1 mouse cellular context compared by ENCODE assay signal in the genomic region with DNA sequence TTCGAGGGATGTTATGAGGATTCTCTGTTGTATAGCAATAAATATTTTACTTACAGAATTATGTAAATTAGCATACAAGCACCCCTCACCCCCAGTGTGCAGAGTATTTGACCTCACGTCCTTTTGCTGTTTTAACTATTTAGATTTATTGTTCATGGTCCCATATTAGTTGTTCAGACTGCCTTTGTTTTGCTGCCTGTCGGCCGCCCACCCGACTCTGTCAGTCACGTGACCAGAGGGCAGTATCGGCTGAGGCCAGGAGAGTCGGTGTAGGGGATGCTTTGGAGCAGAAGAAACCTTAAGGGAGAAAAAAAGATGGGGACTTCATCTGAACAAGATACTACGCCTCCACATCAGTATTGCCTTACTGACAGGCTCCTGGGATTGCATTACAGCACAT.
A peak's percentile ranks its signal among the peaks of the same experiment; 100 is the strongest.
TF ChIP-seq lines count a peak whose summit lies in the region.

No protein-coding gene starts in this region.

TF ChIP-seq in CH12.LX, 34 proteins besides CTCF, POLR2A, EP300 and RAD21 (continued from another document):
- 0 out of 2 replicates have a peak, but pooled peaks have one; percentile 5 for TF ChIP-seq USF2 (conservative IDR thresholded peaks at IDR 0.05; ENCODE audit: low read depth, low read length)
- TF ChIP-seq BHLHE40 (IDR thresholded peaks at IDR 0.05; ENCODE audit: low read depth, low read length): 0 out of 2 replicates have a peak, but pooled peaks have one; percentile 8
- TF ChIP-seq MXI1 (IDR thresholded peaks at IDR 0.05; ENCODE audit: low read depth, low read length): no peak
- peak; percentile 11; the same call in 1 of the 2 replicates for TF ChIP-seq USF1 (IDR thresholded peaks at IDR 0.05; ENCODE audit: low read depth, low read length)
- no peak for TF ChIP-seq KAT2A (IDR thresholded peaks at IDR 0.05; ENCODE audit: insufficient replicate concordance, low read length)
- no peak for TF ChIP-seq RCOR1 (conservative IDR thresholded peaks at IDR 0.05; ENCODE audit: low read depth, low read length)
